Mouse (Mus musculus) megakaryocyte, embryonic 14.5 days (primary cell): ENCODE measurements around the gene Mapkapk3.

Experiments
- FLI1 ChIP-seq: IDR thresholded peaks from 2 replicates; pipeline ENCODE4 v1.6.1; 2012; ENCODE audit warnings: low read length, inconsistent platforms, mixed read lengths
- GATA1 ChIP-seq: IDR thresholded peaks from 3 replicates; pipeline ENCODE4 v1.6.1; 2012; ENCODE audit warnings: mixed read lengths, low read length, inconsistent platforms, borderline replicate concordance

DNA sequence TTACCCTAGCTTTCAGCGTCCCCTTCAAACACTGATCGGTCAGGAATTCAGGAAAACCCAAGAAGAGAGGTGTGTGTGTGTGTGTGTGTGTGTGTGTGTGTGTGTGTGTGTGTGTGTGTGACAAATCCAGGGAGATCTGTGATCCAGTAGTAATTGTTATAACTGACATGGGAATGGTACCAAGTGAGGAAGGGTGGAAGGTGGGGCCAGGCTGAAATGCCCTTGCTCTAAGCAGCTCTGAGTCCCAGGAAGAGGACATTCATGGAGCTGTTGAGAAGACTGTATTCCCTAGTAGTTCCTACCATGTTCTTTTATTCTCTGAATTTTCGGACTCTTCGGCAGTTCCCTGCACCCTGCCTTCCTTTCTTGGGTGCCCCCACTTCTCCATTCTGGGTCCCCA is 8.0 kb upstream of the Mapkapk3 start:
- TF ChIP-seq GATA1 (no peak), FLI1 (no peak)
